8 mouse cellular contexts compared by ENCODE assay signal in the genomic region with DNA sequence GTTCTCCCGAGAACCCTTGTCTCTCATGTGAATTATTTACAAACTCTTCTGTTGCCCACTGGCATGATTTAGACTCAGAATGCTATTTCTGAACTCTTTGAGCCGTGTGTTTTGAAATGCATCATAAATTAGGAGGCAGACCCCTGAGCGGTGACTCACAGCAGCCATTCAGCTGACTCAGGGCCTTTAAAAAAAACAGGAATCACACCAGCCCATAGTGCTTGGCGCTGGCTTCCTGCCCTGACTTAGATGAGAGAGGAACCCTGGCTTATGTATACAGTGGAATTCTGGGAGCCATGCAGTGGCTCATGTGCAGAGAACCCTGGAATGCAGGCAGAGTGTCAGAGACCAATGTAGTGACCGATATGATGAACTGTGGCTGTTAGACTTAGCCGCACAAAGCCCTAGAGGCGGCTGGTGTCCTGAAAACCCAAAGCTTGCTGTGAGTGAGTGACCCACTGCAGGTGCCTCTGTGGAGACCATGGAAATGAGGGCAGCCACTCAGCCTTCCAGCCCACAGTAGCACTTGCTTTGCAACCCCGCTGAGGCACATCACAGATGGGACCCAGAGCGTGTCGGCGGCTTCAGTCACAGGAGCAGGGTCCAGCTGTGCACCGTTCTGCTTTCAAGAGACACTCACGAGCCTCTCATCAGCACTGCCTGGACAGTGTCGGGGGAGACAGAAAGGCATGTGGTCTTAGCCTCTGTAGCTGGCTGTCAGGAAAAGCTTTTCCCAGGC.
DNase-seq lines count a peak whose midpoint lies in the region; ATAC-seq and TF ChIP-seq lines count a peak whose summit lies in the region.

No protein-coding gene starts in this region.

- no peaks in the 10 kb centered on the region for H3K27me3 ChIP-seq in embryonic facial prominence, embryonic 14.5 days (replicated peaks; ENCODE audit: control insufficient read depth, insufficient read depth, low read length)
- H3K27me3 ChIP-seq in midbrain, embryonic 13.5 days: peaks cover 18% of the 10 kb centered on the region
- H3K27me3 ChIP-seq in cerebellum, adult 2 months (ENCODE audit: control insufficient read depth, insufficient read depth, low read length): no peaks in the 10 kb centered on the region

- H3K36me3 ChIP-seq in embryonic facial prominence, embryonic 14.5 days (ENCODE audit: control insufficient read depth, insufficient read depth, low read length): peaks cover 73% of the 10 kb centered on the region
- peaks cover 54% of the 10 kb centered on the region for H3K36me3 ChIP-seq in midbrain, embryonic 13.5 days

- peaks cover 35% of the 10 kb centered on the region for H3K4me1 ChIP-seq in embryonic facial prominence, embryonic 14.5 days (ENCODE audit: control insufficient read depth, insufficient read depth, low read length)
- H3K4me1 ChIP-seq in midbrain, embryonic 13.5 days (replicated peaks): peaks cover 81% of the 10 kb centered on the region
- peaks cover 33% of the 10 kb centered on the region for H3K4me1 ChIP-seq in cerebellum, adult 2 months (ENCODE audit: control insufficient read depth, insufficient read depth, low read length)

- no peak overlapping the region for H3K4me2 ChIP-seq in embryonic facial prominence, embryonic 14.5 days (ENCODE audit: low read depth, low read length)
- H3K4me2 ChIP-seq in midbrain, embryonic 13.5 days (replicated peaks): no peak overlapping the region

- no peaks in the 10 kb centered on the region for H3K9me3 ChIP-seq in embryonic facial prominence, embryonic 14.5 days (ENCODE audit: control insufficient read depth, low read length)
- no peaks in the 10 kb centered on the region for H3K9me3 ChIP-seq in midbrain, embryonic 13.5 days

- intact Hi-C loops in left cerebral cortex, postnatal 14 days (cut with DNase I): no loop called here

- no peak for TF ChIP-seq POLR2A in cerebellum, adult 2 months (IDR thresholded peaks at IDR 0.05; ENCODE audit: borderline replicate concordance, insufficient read depth, low read length)

- TF ChIP-seq CTCF in cerebellum, adult 2 months (IDR thresholded peaks at IDR 0.05; ENCODE audit: borderline replicate concordance, insufficient read depth, low read depth, low read length): no peak

- 41% methylated on average over 14 of the region's 14 CpGs for WGBS in embryonic facial prominence, embryonic 14.5 days
- 24% methylated on average over 14 of the region's 14 CpGs for WGBS in midbrain, embryonic 13.5 days
- WGBS in cerebellum, adult 2 months: 72% methylated on average over 14 of the region's 14 CpGs

- peak; percentile 41; the same call in 1 of the 2 replicates for ATAC-seq in embryonic facial prominence, embryonic 14.5 days (ENCODE audit: low read depth)
- peak; percentile 77 for ATAC-seq in midbrain, embryonic 13.5 days

- H3K27ac ChIP-seq in embryonic facial prominence, embryonic 14.5 days (replicated peaks; ENCODE audit: low read depth, low read length): peak overlapping the region; percentile 76
- H3K27ac ChIP-seq in midbrain, embryonic 13.5 days: peak overlapping the region; percentile 75
- H3K27ac ChIP-seq in cerebellum, adult 2 months (ENCODE audit: insufficient read depth, low read length): no peak overlapping the region

- no peak overlapping the region for H3K9ac ChIP-seq in embryonic facial prominence, embryonic 14.5 days (ENCODE audit: low read depth, low read length)
- H3K9ac ChIP-seq in midbrain, embryonic 13.5 days (replicated peaks): peak overlapping the region; percentile 48; the same call in 1 of the 2 replicates

- peak; percentile 70 for DNase-seq in embryo, embryonic 10 days (ENCODE audit: low spot score)
- no peak for DNase-seq in embryo, embryonic 9.5 days (ENCODE audit: extremely low spot score)
- peak; percentile 86 for DNase-seq in embryonic facial prominence, embryonic 14.5 days (ENCODE audit: low spot score)
- peak; percentile 66 for DNase-seq in heart, postnatal 4 days
- DNase-seq in left cerebral cortex, postnatal 14 days (ENCODE audit: low spot score in 2 of 2): peak; percentile 57 to 80
- DNase-seq in layer of hippocampus, adult 9-10 months (ENCODE audit: low spot score): no peak
- DNase-seq in cerebellum, adult 2 months: no peak

- no peak overlapping the region for H3K4me3 ChIP-seq in embryonic facial prominence, embryonic 14.5 days (ENCODE audit: low read depth, low read length)
- H3K4me3 ChIP-seq in midbrain, embryonic 13.5 days (replicated peaks): no peak overlapping the region
- H3K4me3 ChIP-seq in cerebellum, adult 2 months (replicated peaks; ENCODE audit: insufficient read depth, low read depth, low read length): no peak overlapping the region

Comparison
In these comparisons a context has a peak if more than half of its experiments do, and no peak if none do; other contexts are left out.
1. DNase-seq: peak in embryo, embryonic 10 days (single experiment), embryonic facial prominence, embryonic 14.5 days (single experiment), heart, postnatal 4 days (single experiment) and left cerebral cortex, postnatal 14 days (2 of 2); none in embryo, embryonic 9.5 days (single experiment), layer of hippocampus, adult 9-10 months (single experiment) and cerebellum, adult 2 months (0 of 2).